Comparison of ENCODE assay signal across 17 mouse cellular contexts in the genomic region with DNA sequence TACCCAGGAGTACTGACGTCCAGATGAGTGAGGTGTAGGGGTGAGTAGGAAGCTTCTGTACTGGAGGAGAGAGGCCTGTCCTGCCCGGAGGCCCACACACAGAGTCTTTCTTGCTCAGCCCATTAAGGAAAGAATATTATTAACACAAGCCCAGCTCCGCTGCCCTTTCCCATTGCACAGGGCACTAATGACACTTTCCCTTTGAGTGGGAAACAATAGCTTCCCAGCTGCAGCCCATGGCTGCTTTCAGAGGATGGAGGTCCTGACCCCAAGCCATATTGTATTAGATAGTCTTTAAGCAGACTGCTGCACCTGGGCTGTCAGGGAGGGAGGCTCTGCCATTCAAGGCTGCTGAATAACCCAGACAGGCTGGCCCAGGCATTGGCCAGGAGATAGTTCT.
DNase-seq lines count a peak whose midpoint lies in the region; ATAC-seq and TF ChIP-seq lines count a peak whose summit lies in the region.
"Had no signal": no experiment of that assay in that cellular context is flagged by ENCODE, and none has a peak within 500 bp of the region (broad histone marks: within the 10 kb centered on the region; RNA-seq: fewer than 3 reads in every experiment).

No protein-coding gene starts in this region.

- no peak overlapping the region for H3K27ac ChIP-seq in ES-Bruce4 (ENCODE audit: insufficient read depth, low read length)
- peak overlapping the region; percentile 23 for H3K27ac ChIP-seq in hindbrain, embryonic 13.5 days
- no peak overlapping the region for H3K27ac ChIP-seq in midbrain, embryonic 16.5 days (ENCODE audit: low read length)
- no peak overlapping the region for H3K27ac ChIP-seq in intestine, postnatal 0 days (ENCODE audit: low read depth, low read length)
- H3K27ac ChIP-seq: heart, embryonic 13.5 days; stomach, postnatal 0 days had no signal

- no peak for TF ChIP-seq POLR2A in ES-Bruce4 (IDR thresholded peaks at IDR 0.05; ENCODE audit: insufficient read depth, low read length)

- no peaks in the 10 kb centered on the region for H3K36me3 ChIP-seq in ES-Bruce4 (ENCODE audit: control insufficient read depth, insufficient read depth, low read length, poor library complexity, severe bottlenecking)
- H3K36me3 ChIP-seq in hindbrain, embryonic 13.5 days = no peaks in the 10 kb centered on the region
- no peaks in the 10 kb centered on the region for H3K36me3 ChIP-seq in midbrain, embryonic 16.5 days (ENCODE audit: control insufficient read depth, insufficient read depth, low read length)
- no peaks in the 10 kb centered on the region for H3K36me3 ChIP-seq in intestine, postnatal 0 days (ENCODE audit: control insufficient read depth, insufficient read depth)
- H3K36me3 ChIP-seq: heart, embryonic 13.5 days had no signal

- no peaks in the 10 kb centered on the region for H3K9me3 ChIP-seq in ES-Bruce4 (replicated peaks; ENCODE audit: control insufficient read depth, insufficient read depth, low read length, poor library complexity, severe bottlenecking)
- H3K9me3 ChIP-seq in hindbrain, embryonic 13.5 days = no peaks in the 10 kb centered on the region
- no peaks in the 10 kb centered on the region for H3K9me3 ChIP-seq in midbrain, embryonic 16.5 days (replicated peaks; ENCODE audit: control insufficient read depth, low read length, poor library complexity, severe bottlenecking)
- no peaks in the 10 kb centered on the region for H3K9me3 ChIP-seq in intestine, postnatal 0 days (ENCODE audit: control insufficient read depth)
- H3K9me3 ChIP-seq: heart, embryonic 13.5 days had no signal

- no peak overlapping the region for H3K4me3 ChIP-seq in ES-Bruce4 (ENCODE audit: low read depth, low read length)
- no peak overlapping the region for H3K4me3 ChIP-seq in hindbrain, embryonic 13.5 days
- no peak overlapping the region for H3K4me3 ChIP-seq in midbrain, embryonic 16.5 days (ENCODE audit: low read depth, low read length)
- no peak overlapping the region for H3K4me3 ChIP-seq in intestine, postnatal 0 days (ENCODE audit: low read depth, low read length)
- H3K4me3 ChIP-seq: heart, embryonic 13.5 days had no signal

- TF ChIP-seq CTCF in ES-Bruce4 (IDR thresholded peaks at IDR 0.05; ENCODE audit: low read depth, low read length) = no peak
- no peak for TF ChIP-seq CTCF in intestine, postnatal 0 days (IDR thresholded peaks at IDR 0.05; ENCODE audit: low read depth)

- H3K9ac ChIP-seq in ES-Bruce4 (ENCODE audit: low read depth, poor library complexity, severe bottlenecking) = no peak overlapping the region
- no peak overlapping the region for H3K9ac ChIP-seq in hindbrain, embryonic 13.5 days
- H3K9ac ChIP-seq in midbrain, embryonic 16.5 days (ENCODE audit: low read depth, low read length) = no peak overlapping the region
- no peak overlapping the region for H3K9ac ChIP-seq in intestine, postnatal 0 days (ENCODE audit: low read depth, low read length)
- H3K9ac ChIP-seq: heart, embryonic 13.5 days had no signal

- no peaks in the 10 kb centered on the region for H3K4me1 ChIP-seq in ES-Bruce4 (ENCODE audit: control insufficient read depth, insufficient read depth, low read length)
- peaks cover 27% of the 10 kb centered on the region for H3K4me1 ChIP-seq in hindbrain, embryonic 13.5 days (replicated peaks)
- H3K4me1 ChIP-seq in midbrain, embryonic 16.5 days (ENCODE audit: control insufficient read depth, insufficient read depth, low read length) = no peaks in the 10 kb centered on the region
- H3K4me1 ChIP-seq in intestine, postnatal 0 days (replicated peaks; ENCODE audit: control insufficient read depth, insufficient read depth, low read length) = no peaks in the 10 kb centered on the region

- 13% methylated on average over 3 of the region's 3 CpGs for WGBS in hindbrain, embryonic 13.5 days
- WGBS in midbrain, embryonic 16.5 days = 11% methylated on average over 3 of the region's 3 CpGs
- 64% methylated on average over 3 of the region's 3 CpGs for WGBS in intestine, postnatal 0 days

- TF ChIP-seq EP300 in ES-Bruce4 (IDR thresholded peaks at IDR 0.05; ENCODE audit: insufficient read depth, low read depth, low read length) = 0 out of 2 replicates have a peak, but pooled peaks have one; percentile 42

- H3K27me3 ChIP-seq in ES-Bruce4 (ENCODE audit: control insufficient read depth, insufficient read depth, low read length, poor library complexity, severe bottlenecking) = no peaks in the 10 kb centered on the region
- no peaks in the 10 kb centered on the region for H3K27me3 ChIP-seq in hindbrain, embryonic 13.5 days
- no peaks in the 10 kb centered on the region for H3K27me3 ChIP-seq in midbrain, embryonic 16.5 days (ENCODE audit: control insufficient read depth, insufficient read depth, low read depth, low read length)
- no peaks in the 10 kb centered on the region for H3K27me3 ChIP-seq in intestine, postnatal 0 days (replicated peaks; ENCODE audit: control insufficient read depth, insufficient read depth, low read length)

- peak; percentile 75 for DNase-seq in embryo, embryonic 11 days
- DNase-seq in cerebellum, adult 11-12 months = no peak
- DNase-seq in gastrocnemius, postnatal 36 days = no peak
- DNase-seq: cerebellum, postnatal 36 days; gastrocnemius, postnatal 10 days; kidney, postnatal 4 days; lung, postnatal 10 days; spleen, adult 18-20 months had no signal

- ATAC-seq in hindbrain, embryonic 13.5 days (ENCODE audit: low FRiP score) = peak; percentile 47; the same call in 1 of the 2 replicates
- ATAC-seq in midbrain, embryonic 16.5 days = peak; percentile 32
- ATAC-seq in intestine, postnatal 0 days = no peak
- no peak for ATAC-seq in CD4-positive, CD25-positive, alpha-beta regulatory T cell, adult 4 months
- ATAC-seq: inflammation-experienced regulatory T-cells, adult 6 months had no signal

- H3K4me2 ChIP-seq in hindbrain, embryonic 13.5 days = no peak overlapping the region
- no peak overlapping the region for H3K4me2 ChIP-seq in midbrain, embryonic 16.5 days (ENCODE audit: low read length)
- H3K4me2 ChIP-seq in intestine, postnatal 0 days (replicated peaks; ENCODE audit: low read depth) = no peak overlapping the region
- H3K4me2 ChIP-seq: heart, embryonic 13.5 days; liver, embryonic 11.5 days had no signal

- intact Hi-C loops in gastrocnemius, postnatal 36 days (cut with DNase I) = no loop called here

Comparison
In these comparisons a context has a peak if more than half of its experiments do, and no peak if none do; other contexts are left out.
1. ATAC-seq: peak in hindbrain, embryonic 13.5 days (single experiment) and midbrain, embryonic 16.5 days (single experiment); none in intestine, postnatal 0 days (single experiment) and CD4-positive, CD25-positive, alpha-beta regulatory T cell, adult 4 months (single experiment).